Mouse (Mus musculus): ENCODE measurements at regions not wholly inside any gene's neighbourhood (a gene's known extent, or its start where the extent isn't known, plus 50 kb on each side); places are given as distances from the start of the nearest gene placed in this dataset.

DNA sequence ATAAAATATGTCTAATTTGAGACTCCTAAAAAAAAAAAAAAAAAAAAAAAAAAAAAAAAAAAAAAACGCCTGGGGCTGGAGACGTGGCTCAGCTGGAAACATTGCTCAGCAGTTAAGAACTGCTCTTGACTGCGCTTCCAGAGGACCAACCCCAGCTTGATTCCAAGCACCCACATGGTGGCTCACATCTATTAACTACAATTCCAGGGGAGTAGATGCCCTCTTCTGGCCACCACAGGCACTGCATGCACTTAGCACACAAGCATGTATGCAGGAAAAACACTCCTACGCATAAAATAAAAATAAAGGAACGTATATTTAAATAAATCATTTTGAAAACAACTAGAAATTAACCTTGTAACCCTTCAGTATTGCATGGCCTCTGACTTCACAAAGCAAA, 87.3 kb upstream of the Srd5a2 start:
- TF ChIP-seq CTCF (IDR thresholded peaks at IDR 0.05) (peak; percentile 68), EP300 (IDR thresholded peaks at IDR 0.05; ENCODE audit: insufficient read depth, low read depth, low read length) (no peak)
